Mouse (Mus musculus): ENCODE data around the gene Kdm2a.

Kdm2a gene

DNA sequence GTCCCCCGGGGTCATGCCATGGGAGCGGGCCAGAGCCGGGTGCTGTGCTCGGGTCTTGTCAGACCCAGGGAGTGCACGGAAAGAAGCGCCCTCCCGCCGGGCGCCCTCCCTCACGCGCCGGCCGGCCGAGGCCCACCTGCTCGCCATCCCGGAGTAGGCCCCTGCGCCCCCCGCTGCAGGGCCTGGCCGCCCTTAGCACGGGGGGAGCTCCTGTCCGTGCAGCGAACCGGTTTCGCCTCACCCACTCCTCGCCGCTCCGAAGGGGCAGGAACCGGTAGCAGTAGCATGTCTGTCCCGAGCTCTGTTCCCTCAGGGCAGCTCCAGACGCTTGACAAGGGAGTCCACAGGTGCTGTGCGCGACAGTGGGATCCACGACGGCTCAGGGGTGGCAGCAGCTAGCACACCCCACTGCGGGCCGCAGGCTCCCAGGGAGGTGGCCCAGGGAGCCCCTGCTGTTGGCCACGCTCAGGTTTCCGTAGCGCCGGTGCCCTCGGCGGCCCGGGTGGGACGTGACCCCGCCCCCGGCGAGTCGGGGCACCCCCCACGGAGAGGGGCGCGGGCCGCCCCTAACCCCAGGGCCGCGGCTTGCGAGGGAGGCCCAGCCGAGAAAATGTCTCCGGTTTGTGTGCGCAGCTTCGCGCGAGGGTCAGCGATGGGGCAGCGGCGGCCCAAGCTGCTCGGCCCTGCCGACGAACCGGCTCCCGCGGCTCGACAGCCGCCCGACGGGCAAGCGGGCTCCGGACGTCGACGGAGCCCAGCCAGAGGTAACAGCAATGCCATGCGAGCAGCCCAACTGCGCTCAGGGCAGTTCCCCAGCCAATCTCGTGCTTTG is at the start of gene Kdm2a:
Kdm2a (minus strand) TSS at position 488 of the 832 bp plus-strand sequence.
- peak; percentile 50 for DNase-seq (ENCODE audit: low spot score in 2 of 2)

- no peak for DNase-seq (ENCODE audit: low spot score in 2 of 2)
Measured at GRCm38 (mm10) chr19:4447445-4447844, 49.4 kb upstream of the Kdm2a start.

- DNase-seq (ENCODE audit: low spot score in 2 of 2): no peak
Measured at GRCm38 (mm10) chr19:4446661-4447420, 48.8 kb upstream of the Kdm2a start.

- DNase-seq (ENCODE audit: low spot score in 2 of 2): peak; percentile 75 to 83
Measured at GRCm38 (mm10) chr19:4442408-4442807, 44.3 kb upstream of the Kdm2a start.

- DNase-seq (ENCODE audit: low spot score in 2 of 2): no peak
Measured at GRCm38 (mm10) chr19:4441621-4442161, 43.6 kb upstream of the Kdm2a start.

- peak in 1 of 2 experiments; percentile 34 for DNase-seq (ENCODE audit: low spot score in 2 of 2)
Measured at GRCm38 (mm10) chr19:4441090-4441591, 43.1 kb upstream of the Kdm2a start.

DNA sequence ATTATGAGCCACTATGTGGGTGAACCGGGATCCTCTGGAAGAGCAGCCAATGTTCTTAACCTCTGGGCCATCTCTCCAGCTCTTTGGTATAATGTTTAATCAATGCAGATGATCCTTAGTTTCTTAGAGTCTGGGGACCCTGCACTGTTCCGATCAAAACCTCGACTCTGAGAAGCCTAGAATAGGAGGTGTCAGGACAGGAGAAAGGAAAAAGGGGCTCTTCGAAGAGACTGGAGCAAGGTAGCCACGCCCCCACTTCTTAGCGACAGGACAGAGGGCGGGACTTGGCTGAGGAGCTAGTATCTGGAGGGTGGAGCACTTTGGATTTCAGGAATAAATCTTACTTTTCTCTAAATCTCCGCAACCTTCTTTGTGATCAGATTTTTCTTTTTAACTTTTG is 42.1 kb upstream of the Kdm2a start:
- no peak for DNase-seq (ENCODE audit: low spot score in 2 of 2)

- DNase-seq (ENCODE audit: low spot score in 2 of 2): no peak
Measured at GRCm38 (mm10) chr19:4439161-4439801, 41.2 kb upstream of the Kdm2a start, which contains the start of gene Rhod. Rhod (minus strand) TSS chr19:4439432.

DNA sequence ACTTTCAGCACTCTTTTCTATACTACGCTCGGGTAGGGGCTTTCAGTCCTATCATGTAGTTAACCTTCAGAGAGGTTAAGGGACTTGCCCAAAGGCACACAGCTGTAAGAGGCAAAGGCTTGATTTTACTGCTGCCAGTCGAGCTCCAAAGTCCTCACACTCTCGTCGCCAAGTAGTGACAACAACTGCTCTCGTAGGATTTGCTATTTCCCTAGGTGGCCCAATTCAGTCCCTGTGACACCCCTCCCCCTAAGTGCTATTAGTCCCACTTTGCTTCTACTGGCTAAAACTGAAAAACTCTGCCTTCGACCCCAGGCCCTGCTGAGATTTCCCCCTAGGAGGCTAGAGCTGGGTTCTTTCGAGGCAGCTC is 40.7 kb upstream of the Kdm2a start:
- DNase-seq (ENCODE audit: low spot score in 2 of 2): no peak

DNA sequence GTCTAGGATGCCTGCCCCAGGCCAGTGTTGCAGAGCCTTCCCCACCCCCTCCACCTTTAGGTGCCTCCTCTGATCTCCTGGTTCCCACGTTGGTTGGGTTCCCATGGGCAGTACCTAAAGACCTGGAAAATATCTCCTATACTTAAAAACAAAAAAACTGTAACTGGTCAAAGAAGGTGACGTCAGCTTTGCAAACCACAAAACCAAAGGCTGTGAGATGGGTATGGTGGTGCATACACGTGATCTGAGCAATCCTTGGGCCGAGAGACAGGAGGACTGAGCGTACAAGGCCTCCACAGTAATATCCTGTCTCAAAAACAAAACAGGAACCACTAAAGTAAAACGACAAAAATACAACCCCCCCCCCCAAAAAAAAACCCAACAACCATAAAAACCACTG is 39.8 kb upstream of the Kdm2a start:
- no peak for DNase-seq (ENCODE audit: low spot score in 2 of 2)

GRCm38 (mm10) chr19:4436254-4436653 is 38.2 kb upstream of the Kdm2a start:
- DNase-seq (ENCODE audit: low spot score in 2 of 2): no peak

DNA sequence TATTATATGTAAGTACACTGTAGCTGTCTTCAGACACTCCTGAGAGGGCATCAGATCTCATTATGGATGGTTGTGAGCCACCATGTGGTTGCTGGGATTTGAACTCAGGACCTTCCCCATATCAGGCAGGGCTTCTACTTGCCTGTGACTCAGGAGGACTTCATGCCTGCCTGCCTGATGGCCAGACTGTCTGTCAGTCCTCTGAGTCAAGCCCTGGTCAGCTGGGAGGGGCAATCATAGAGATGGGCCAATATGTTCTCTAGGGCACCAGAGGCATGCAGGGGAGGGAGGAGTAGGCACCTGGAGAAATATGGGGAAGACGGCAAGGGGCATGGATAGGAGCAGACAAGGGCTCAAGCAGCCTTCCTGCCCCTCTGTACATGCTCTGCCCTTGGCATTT is 36.9 kb upstream of the Kdm2a start:
- DNase-seq (ENCODE audit: low spot score in 2 of 2): no peak

DNA sequence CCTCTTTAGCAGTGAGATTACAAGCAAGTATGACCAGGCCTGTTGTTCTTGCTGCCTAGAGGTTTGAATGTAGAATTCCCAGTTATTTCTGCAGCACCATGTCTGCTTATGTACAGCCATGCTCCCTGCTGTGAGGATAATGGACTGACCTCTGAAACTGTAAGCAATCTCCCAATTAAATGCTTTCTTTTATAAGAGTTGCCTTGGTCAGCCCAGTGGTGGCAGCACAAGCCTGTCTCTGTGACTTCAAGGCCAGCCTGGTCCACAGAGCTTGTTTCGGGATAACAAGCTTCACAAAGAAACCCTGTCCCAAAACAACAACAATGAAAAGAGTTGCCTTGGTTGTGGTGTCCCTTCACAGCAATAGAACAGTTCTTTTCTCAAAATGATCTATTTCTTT is 35.7 kb upstream of the Kdm2a start:
- DNase-seq (ENCODE audit: low spot score in 2 of 2): no peak

- no peak for DNase-seq (ENCODE audit: low spot score in 2 of 2)
Measured at GRCm38 (mm10) chr19:4430091-4430620, 32.1 kb upstream of the Kdm2a start.

DNA sequence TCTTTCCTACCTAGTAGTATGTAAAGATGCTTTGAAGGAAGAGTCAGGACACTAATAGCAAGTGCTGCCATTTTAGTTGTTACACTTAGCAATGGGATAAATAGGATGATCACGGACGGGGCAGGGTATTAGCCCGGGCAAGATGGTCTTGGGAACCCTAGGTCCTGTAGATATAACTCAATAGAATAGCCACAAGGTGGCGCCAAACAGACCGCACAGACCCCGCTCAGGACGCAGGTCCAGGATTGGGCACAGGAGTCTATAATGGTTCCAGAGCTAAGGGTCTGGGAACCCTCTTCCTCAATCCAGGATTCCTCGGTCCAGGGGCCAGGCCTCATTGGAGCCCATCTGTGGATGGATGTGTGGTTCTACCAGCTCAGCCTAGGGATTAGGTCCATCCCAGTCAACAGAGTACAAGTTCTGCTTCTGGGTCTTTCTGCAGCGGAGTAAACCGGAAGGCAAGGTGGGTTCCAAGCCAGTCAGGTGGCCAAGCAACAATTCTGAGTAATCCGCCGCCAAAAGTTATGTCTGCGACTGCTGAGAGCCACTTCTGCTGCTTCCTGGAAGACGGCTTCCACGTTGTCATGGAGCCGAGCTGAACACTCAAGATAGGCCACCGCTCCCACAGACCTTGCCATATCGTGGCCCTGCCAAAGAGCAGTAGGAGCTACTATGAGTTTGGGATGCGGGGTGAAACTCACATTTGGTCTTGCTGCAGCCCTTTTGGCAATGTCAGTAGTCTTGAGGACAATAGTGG is 27.7 kb upstream of the Kdm2a start:
- DNase-seq (ENCODE audit: low spot score in 2 of 2): no peak

GRCm38 (mm10) chr19:4423021-4423420 is 24.9 kb upstream of the Kdm2a start:
- DNase-seq (ENCODE audit: low spot score in 2 of 2): no peak

DNA sequence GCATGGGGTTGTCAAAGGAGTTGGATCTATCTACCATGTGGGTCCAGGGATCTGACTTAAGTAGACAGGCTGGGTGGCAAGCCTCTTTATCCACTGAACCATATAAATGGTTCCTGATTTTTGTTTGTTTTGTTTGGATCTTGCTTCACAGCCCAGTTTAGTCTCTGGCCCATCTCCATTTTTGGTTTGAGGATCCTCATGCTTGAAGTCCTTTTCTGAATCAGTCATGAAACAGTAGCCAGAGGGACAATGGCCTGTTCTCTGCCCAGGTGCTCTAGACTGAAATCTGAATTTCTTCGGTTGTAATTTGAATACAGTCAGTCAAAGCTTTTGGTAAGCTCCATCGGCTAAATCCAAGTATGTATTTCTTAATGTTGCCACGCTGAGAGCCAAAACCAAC is 24.5 kb upstream of the Kdm2a start:
- DNase-seq (ENCODE audit: low spot score in 2 of 2): no peak

GRCm38 (mm10) chr19:4420153-4420910 is 22.2 kb upstream of the Kdm2a start:
- DNase-seq (ENCODE audit: low spot score in 2 of 2): no peak

- no peak for DNase-seq (ENCODE audit: low spot score in 2 of 2)
Measured at GRCm38 (mm10) chr19:4419711-4420110, 21.6 kb upstream of the Kdm2a start.

- DNase-seq (ENCODE audit: low spot score in 2 of 2): no peak
Measured at GRCm38 (mm10) chr19:4417713-4418112, 19.6 kb upstream of the Kdm2a start.

Measured in frontal cortex, postnatal 36 days (tissue).